Mouse (Mus musculus) liver, postnatal 0 days (tissue): Measurements from ENCODE around the gene Nipal4. TPM values are rescaled to one million over a fixed set of nuclear protein-coding genes. Genes with fewer than 3 reads are reported as not detected.
A peak's percentile ranks its signal among the peaks of the same experiment; 100 is the strongest.

Source experiments
- ATAC-seq: fragments of 200-750 bp; cut with Nextera tagmentation; 2 replicates; pipeline ENCODE4 v1.8.0; 2017; ENCODE audit warnings: mild to moderate bottlenecking, moderate library complexity
- DNase-seq: peaks from one replicate; pipeline ENCODE4 v3.0.0-alpha.2; 2016
- H3K27ac ChIP-seq: fragments of 300-500 bp; sonication (generic); 2 replicates; pipeline ENCODE4 v1.5.1; 2014; ENCODE audit warnings: antibody characterized with exemption, moderate library complexity, mild to moderate bottlenecking, low read depth
- H3K27me3 ChIP-seq: fragments of 300-500 bp; sonication (generic); 2 replicates; pipeline ENCODE4 v1.6.1; 2014; ENCODE audit warnings: low read length, control low read depth, mixed read lengths; ENCODE audit not compliant: insufficient read depth
- H3K36me3 ChIP-seq: fragments of 300-500 bp; sonication (generic); replicated peaks from 2 replicates; pipeline ENCODE4 v1.6.1; 2014; ENCODE audit warnings: mild to moderate bottlenecking, control low read depth, low read length, moderate library complexity, mixed read lengths; ENCODE audit not compliant: insufficient read depth
- H3K4me1 ChIP-seq: fragments of 300-500 bp; sonication (generic); 2 replicates; pipeline ENCODE4 v1.6.1; 2014; ENCODE audit warnings: antibody characterized with exemption, mild to moderate bottlenecking, control low read depth; ENCODE audit not compliant: insufficient read depth
- H3K4me2 ChIP-seq: fragments of 300-500 bp; sonication (generic); 2 replicates; pipeline ENCODE4 v1.6.1; 2014; ENCODE audit warnings: low read depth, mild to moderate bottlenecking, low read length, moderate library complexity, mixed read lengths
- H3K4me3 ChIP-seq: fragments of 300-500 bp; sonication (generic); 2 replicates; pipeline ENCODE4 v1.5.1; 2014; ENCODE audit warnings: low read depth, low read length
- H3K9ac ChIP-seq: fragments of 300-500 bp; sonication (generic); replicated peaks from 2 replicates; pipeline ENCODE4 v1.6.1; 2014; ENCODE audit warnings: mild to moderate bottlenecking, moderate library complexity
- H3K9me3 ChIP-seq: fragments of 300-500 bp; sonication (generic); 2 replicates; pipeline ENCODE4 v1.6.1; 2016; ENCODE audit warnings: mild to moderate bottlenecking, control low read depth, low read length, mixed read lengths
- CTCF ChIP-seq: sonication (generic); IDR thresholded peaks from 2 replicates; pipeline ENCODE4 v1.5.1; 2016; ENCODE audit warnings: antibody characterized with exemption, low read depth
- EP300 ChIP-seq: IDR thresholded peaks from 2 replicates; pipeline ENCODE4 v1.6.1; 2016; ENCODE audit warnings: antibody characterized with exemption, low read depth, mild to moderate bottlenecking
- WGBS: fragments of 180-500 bp; shearing (Covaris S2); extraction: QIAGEN DNeasy Blood & Tissue Kit; methylation state at CpG from one replicate; pipeline ENCODE4 v1.1.7; 2014; ENCODE audit not compliant: insufficient replicate concordance; 5-methylcytosine and 5-hydroxymethylcytosine counted together
- polyA plus RNA-seq: library from polyadenylated mRNA; unstranded; fragments of >200 nt; fragmentation: Nextera tagmentation; extraction: Ambion mirVana; gene quantifications from 2 replicates; pipeline ENCODE4 v1.2.1, GENCODE M21; 2015

Nipal4 gene
- polyA plus RNA-seq, 1 experiment from 2014 or later: not detected

DNA sequence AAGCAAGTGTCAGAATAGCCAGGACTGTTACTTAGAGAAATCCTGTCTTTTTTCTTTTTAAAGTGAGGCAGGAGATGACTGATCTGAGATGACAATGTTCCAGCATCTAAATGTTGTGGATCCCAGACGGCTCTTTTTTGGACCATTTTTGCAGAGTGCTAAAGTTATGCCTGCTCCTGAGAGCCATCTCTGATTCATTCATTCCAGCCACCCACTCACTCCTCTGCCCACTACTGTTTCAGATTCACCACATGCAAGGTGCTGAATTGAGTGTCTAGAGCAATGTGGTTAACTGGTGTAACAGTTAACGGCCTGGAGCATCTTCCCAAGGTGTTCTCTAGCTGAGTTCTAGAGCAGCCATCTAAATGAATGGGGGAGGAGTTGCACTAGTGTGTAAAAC lies 31.4 kb downstream of the Nipal4 start:
- TF ChIP-seq CTCF (no peak), EP300 (no peak)
- no peak overlapping the region for H3K9ac ChIP-seq
- H3K27ac ChIP-seq: no peak overlapping the region
- H3K4me2 ChIP-seq: no peak overlapping the region
- no peaks in the 10 kb centered on the region for H3K9me3 ChIP-seq
- no peaks in the 10 kb centered on the region for H3K4me1 ChIP-seq
- DNase-seq (no peak), ATAC-seq (no peak)
- H3K36me3 ChIP-seq: peaks cover 3% of the 10 kb centered on the region; the same call in 1 of the 2 replicates
- H3K4me3 ChIP-seq: no peak overlapping the region
- H3K27me3 ChIP-seq: no peaks in the 10 kb centered on the region
- 78% methylated on average over 2 of the region's 2 CpGs for WGBS

DNA sequence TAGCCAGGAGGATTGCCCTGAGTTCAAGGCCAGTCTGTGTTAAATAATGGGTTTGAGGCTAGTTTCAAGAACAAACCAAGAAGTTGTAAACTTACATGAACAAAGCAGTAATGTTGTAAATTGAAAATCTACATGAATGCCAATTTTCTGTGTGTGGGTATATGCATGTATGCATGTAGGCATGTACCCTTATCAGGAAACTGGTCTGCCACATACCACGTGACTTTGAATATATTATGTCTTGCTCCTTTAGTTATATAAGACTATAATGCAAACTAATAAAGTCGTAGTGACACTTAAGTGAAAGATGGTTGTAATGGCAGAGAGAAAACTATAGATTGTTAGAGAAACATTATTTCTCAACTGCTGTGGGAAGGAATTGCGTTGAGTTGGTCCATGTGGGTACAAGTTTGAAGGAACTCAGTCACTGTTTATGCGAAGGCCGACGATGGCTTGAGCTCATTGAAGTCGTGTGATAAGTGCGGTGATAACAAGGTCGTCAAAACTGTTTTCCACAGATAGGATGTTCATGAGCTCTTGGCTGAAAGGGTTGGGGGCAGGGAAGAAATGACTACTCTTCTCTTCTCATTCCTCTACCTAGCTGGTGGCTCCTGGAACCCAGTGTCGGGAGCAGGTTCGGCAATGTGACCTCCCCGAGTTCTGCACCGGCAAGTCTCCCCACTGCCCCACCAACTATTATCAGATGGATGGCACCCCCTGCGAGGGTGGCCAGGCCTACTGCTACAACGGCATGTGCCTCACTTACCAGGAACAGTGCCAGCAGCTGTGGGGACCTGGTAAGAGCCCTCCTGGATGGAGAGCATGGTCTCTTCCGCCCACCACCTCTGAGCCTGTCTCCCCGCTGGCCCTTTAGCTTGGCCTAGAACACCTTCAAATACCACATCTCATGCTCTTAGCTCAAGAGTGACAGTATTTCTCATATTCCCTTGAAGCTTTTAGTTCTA lies 35.0 kb downstream of the Nipal4 start:
- peaks cover 7% of the 10 kb centered on the region; the same call in 1 of the 2 replicates for H3K4me1 ChIP-seq
- no peak overlapping the region for H3K4me2 ChIP-seq
- 77% methylated on average over 17 of the region's 17 CpGs for WGBS
- H3K4me3 ChIP-seq: no peak overlapping the region
- ATAC-seq (no peak), DNase-seq (no peak)
- TF ChIP-seq EP300 (no peak), CTCF (no peak)
- no peaks in the 10 kb centered on the region for H3K9me3 ChIP-seq
- H3K27ac ChIP-seq: no peak overlapping the region
- no peaks in the 10 kb centered on the region for H3K27me3 ChIP-seq
- H3K36me3 ChIP-seq: peaks cover 3% of the 10 kb centered on the region; the same call in 1 of the 2 replicates
- no peak overlapping the region for H3K9ac ChIP-seq

DNA sequence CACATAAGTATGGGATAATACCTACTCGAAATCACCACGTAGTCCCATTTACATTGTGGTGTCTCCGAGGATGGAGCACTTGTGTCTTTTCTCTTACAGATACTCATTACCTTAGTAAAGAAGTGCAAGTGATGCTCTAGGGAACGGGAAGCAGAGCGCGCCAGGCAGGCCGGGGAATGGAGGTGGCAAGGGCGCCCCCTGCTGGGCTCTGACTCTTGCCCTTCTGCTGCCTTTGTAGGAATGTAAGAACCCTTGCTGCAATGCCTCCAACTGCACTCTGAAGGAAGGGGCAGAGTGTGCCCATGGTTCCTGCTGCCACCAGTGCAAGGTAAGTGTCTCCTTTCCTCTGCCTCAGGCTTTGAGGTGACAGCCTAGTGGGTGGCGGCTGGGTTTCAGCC lies 37.8 kb downstream of the Nipal4 start:
- DNase-seq (peak; percentile 86), ATAC-seq (peak; percentile 32; the same call in 1 of the 2 replicates)
- Histone ChIP-seq H3K36me3 (peaks cover 3% of the 10 kb centered on the region; the same call in 1 of the 2 replicates), H3K9ac (no peak overlapping the region), H3K4me2 (no peak overlapping the region), H3K4me1 (peaks cover 9% of the 10 kb centered on the region; the same call in 1 of the 2 replicates), H3K4me3 (no peak overlapping the region), H3K27me3 (no peaks in the 10 kb centered on the region), H3K9me3 (no peaks in the 10 kb centered on the region), H3K27ac (peak overlapping the region; percentile 58; the same call in 1 of the 2 replicates)
- TF ChIP-seq CTCF: peak; percentile 96
- no peak for TF ChIP-seq EP300
- 57% methylated on average over 9 of the region's 9 CpGs for WGBS

DNA sequence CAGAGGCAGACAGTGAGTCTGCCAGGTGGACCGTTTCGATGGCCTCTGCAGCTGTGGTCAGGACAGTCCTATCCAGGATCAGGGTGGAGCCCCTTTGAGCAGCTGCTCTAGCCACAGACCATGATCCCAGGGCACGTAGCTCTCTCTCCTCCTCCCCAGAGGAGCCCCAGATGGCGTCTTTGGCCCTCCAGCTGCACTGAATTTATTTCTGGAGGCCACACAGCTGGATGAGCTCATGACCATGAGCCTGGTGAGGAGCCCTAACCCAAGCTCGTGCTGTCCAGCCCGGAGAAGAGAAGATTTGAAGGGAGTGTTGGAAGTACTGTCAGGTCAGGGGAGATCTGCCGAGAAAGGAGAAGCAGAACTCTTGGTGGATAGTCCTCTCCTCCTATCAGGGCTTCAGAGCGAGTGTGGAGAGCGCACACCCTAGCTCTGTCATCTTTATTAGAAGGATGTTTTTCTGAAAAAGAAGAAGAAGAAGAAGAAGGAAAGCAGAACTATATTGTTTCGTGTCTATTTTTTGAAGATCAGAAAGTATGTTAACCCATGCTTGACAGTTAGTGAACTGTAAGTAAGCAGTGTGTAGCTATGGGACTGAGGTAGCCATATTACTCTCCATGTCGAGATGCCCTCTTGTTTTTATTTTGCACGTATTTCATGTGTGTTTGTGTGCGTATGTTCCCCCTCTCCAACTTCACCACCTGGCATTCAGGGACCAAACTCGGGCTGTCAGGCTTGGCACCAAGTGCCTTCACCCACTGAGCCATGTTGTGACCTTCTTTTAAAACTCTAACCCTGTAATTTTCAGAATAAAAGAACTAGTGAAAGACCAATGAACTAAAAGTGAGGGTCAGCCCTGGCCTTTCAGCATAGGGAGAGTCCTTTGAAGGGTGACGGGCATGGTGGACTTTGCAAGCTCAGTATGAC lies 38.4 kb downstream of the Nipal4 start:
- H3K27ac ChIP-seq: peak overlapping the region; percentile 76

DNA sequence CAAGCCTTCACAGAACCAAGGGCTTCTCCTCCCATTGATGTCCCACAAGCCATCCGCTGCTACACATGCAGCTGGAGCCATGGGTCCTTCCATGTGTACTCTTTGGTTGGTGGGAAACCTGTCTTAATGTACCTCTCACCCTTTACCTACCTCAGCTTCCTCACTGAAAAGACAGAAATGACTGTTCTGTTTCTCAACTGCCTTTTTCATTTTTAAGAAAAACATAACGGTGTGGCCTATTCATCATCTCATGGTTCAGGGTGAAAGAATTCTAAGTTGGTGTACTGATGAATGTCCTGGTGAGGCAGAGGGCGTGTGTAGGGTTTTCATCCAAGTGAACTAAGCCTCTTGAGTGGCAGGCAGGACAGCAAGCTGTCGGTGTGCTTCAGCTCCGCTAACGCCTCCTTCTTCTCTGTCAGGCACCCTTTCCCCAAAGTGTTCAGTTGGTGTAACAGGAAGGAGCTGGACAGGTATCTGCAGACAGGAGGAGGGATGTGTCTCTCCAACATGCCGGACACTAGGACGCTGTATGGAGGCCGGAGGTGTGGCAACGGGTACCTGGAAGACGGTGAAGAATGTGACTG lies 39.4 kb downstream of the Nipal4 start:
- TF ChIP-seq CTCF: no peak
- no peak for TF ChIP-seq EP300
- ATAC-seq: no peak
- Histone ChIP-seq H3K4me2 (no peak overlapping the region), H3K27ac (peak overlapping the region; percentile 76), H3K27me3 (no peaks in the 10 kb centered on the region), H3K4me3 (no peak overlapping the region), H3K9me3 (no peaks in the 10 kb centered on the region), H3K4me1 (peaks cover 17% of the 10 kb centered on the region), H3K36me3 (peaks cover 3% of the 10 kb centered on the region; the same call in 1 of the 2 replicates), H3K9ac (0 out of 2 replicates have a peak overlapping the region, but pooled peaks have one; percentile 16)
- 77% methylated on average over 11 of the region's 11 CpGs for WGBS
- no peak for DNase-seq

More for the DNA sequence above, 38.4 kb downstream of the Nipal4 start:
- DNase-seq (peak; percentile 57), ATAC-seq (peak; percentile 69)
- 54% methylated on average over 15 of the region's 15 CpGs for WGBS
- H3K9ac ChIP-seq: no peak overlapping the region
- H3K4me2 ChIP-seq: no peak overlapping the region
- no peak overlapping the region for H3K4me3 ChIP-seq
- H3K4me1 ChIP-seq: peaks cover 10% of the 10 kb centered on the region
- no peaks in the 10 kb centered on the region for H3K27me3 ChIP-seq
- no peaks in the 10 kb centered on the region for H3K9me3 ChIP-seq
- H3K36me3 ChIP-seq: peaks cover 3% of the 10 kb centered on the region; the same call in 1 of the 2 replicates
- TF ChIP-seq EP300 (no peak), CTCF (no peak)
